Mouse (Mus musculus) adrenal gland, adult 10 weeks (tissue): ENCODE data around the gene Arsg. TPM values are rescaled to one million over a fixed set of nuclear protein-coding genes. Genes with fewer than 3 reads are reported as not detected.

Experiments
- polyA plus RNA-seq: library from polyadenylated mRNA; stranded (reverse); fragments of 350-450 nt; fragmentation: Illumina TruSeq; extraction: RNeasy Lipid Tissue Mini Kit (QIAGEN cat#74804); gene quantifications from one replicate; pipeline ENCODE4 v1.2.3, GENCODE M21; 2014; ENCODE audit warnings: low read depth, low replicate concordance

The Arsg gene
- 4.4 TPM for polyA plus RNA-seq

GRCm38 (mm10) chr11:109473171-109474085 is at the start of gene Arsg, which contains the start of gene Slc16a6:
Arsg (plus strand) TSS chr11:109473374.
Slc16a6 (minus strand) TSS chr11:109473598.

GRCm38 (mm10) chr11:109425392-109426271 is 47.5 kb upstream of the Arsg start, which contains the start of gene Amz2:
Amz2 (plus strand) TSS chr11:109425946.

DNA sequence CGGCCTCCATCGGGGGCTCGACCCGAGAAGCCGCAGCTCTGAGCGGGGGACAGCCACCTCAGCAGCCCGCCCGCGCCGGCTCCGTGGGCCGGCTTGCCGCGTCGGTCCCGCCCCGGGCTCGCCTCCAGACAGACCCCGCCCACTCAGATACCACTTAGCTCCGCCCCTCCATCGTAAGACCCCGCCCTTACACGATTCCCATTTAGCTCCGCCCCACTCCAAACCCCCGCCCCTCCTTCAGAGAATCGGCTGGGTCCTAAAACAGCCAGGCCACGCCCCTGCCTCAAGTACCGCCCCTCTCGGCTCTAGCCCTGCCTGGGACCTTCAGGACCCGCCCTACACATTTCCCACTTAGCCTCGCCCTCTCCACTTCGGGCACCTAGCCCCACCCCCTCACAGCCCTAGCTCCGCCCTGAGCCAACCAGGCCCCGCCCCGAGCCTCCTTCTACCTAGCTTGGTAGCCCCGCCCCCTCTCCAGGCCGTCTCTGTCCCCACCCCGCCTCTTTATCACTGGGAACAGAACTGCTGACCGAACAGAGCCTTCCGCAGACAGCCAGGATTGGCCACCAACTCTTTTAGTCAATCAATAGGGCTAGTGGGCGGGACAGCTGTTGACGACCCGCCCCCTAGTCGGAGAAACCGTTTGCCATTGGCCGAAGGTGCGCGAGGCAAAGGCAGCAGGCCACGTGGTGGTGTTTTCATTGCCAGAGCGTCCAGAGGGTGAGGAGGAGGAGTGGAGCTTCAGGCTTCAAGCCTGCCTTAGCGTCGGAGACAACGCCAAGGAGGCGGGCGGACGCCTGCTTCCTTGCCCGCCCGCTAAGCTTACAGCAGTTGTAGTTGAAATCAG is 138.4 kb downstream of the Arsg start, which contains the start of gene Wipi1:
TSS of gene Wipi1 (minus strand) at position 665 of the 847 bp plus-strand sequence.

Other genes starting within 250 kb of the Arsg start
- gene Rgs9, start 175.2 kb upstream of the Arsg start, polyA plus RNA-seq, result 1.9 TPM
- gene Gna13, start 110.5 kb upstream of the Arsg start, polyA plus RNA-seq, result 65.0 TPM
- not detected for gene 9930022D16Rik, start 59.5 kb upstream of the Arsg start, polyA plus RNA-seq
- gene Amz2, start 47.4 kb upstream of the Arsg start, polyA plus RNA-seq, result 48.8 TPM
- gene Slc16a6, start 224 bp downstream of the Arsg start, polyA plus RNA-seq, result 0.87 TPM
- gene Wipi1, start 138.6 kb downstream of the Arsg start, polyA plus RNA-seq, result 46.6 TPM
- gene Prkar1a, start 176.0 kb downstream of the Arsg start, polyA plus RNA-seq, result 703 TPM
- gene Fam20a, start 248.9 kb downstream of the Arsg start, polyA plus RNA-seq, result not detected